Mouse (Mus musculus) thymus, adult 2 months (tissue): Measurements from ENCODE around the gene Ddx41.

Experiments used
- CTCF ChIP-seq: fragments of 200-500 bp; IDR thresholded peaks from 2 replicates; pipeline ENCODE4 v1.5.1; 2012; ENCODE audit warnings: mild to moderate bottlenecking, control low read depth, low read length, moderate library complexity, borderline replicate concordance; ENCODE audit not compliant: control insufficient read depth, poor library complexity, insufficient read depth; ENCODE audit errors: extremely low read depth
- POLR2A ChIP-seq: fragments of 200-500 bp; IDR thresholded peaks from 2 replicates; pipeline ENCODE4 v1.6.1; 2012; ENCODE audit warnings: mild to moderate bottlenecking, low read length, control low read depth, moderate library complexity; ENCODE audit not compliant: control insufficient read depth, poor library complexity, insufficient read depth; ENCODE audit errors: extremely low read depth

DNA sequence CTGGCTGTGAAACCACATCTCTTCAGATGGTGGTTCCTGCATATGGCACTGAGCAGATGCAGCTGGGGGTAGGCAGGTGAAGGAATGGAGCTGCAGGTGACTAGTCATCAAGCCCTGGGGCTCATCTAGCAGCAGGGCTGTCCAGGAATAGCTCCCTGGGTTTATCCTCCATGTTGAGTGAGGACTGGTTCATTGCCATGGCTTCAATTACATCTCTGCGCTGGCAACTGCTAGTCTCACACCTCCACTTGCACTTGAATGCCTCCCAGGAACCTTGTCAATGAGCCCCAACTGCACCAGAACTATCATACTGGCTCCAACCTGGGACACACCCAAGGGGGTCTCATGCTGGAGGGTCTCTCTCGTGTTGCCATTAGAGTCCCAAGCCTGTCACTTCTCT is 11.5 kb upstream of the Ddx41 start:
- TF ChIP-seq CTCF, result no peak
- TF ChIP-seq POLR2A, result no peak
